Mouse (Mus musculus) CH12.LX (cell line): ENCODE measurements around the gene Hck.

Source experiments
- CHD2 ChIP-seq: IDR thresholded peaks from 2 replicates; pipeline ENCODE4 v1.6.1; 2011; ENCODE audit warnings: low read length, improper control_type of control experiment
- CTCF ChIP-seq, 2 experiments: IDR thresholded peaks in 1 of 2; conservative IDR thresholded peaks in 1 of 2; 2 replicates each; pipeline ENCODE4 v1.5.1; 2011 to 2012; ENCODE audit warnings: low read depth in 2 of 2, low read length in 2 of 2, improper control_type of control experiment in 1 of 2, inconsistent platforms in 1 of 2, mild to moderate bottlenecking in 1 of 2, moderate library complexity in 1 of 2
- E2F4 ChIP-seq: IDR thresholded peaks from 2 replicates; pipeline ENCODE4 v1.6.1; 2011; ENCODE audit warnings: low read depth, low read length, improper control_type of control experiment; ENCODE audit not compliant: insufficient replicate concordance
- EP300 ChIP-seq: IDR thresholded peaks from 2 replicates; pipeline ENCODE4 v1.6.1; 2011; ENCODE audit warnings: low read length, improper control_type of control experiment
- NELFE ChIP-seq: IDR thresholded peaks from 2 replicates; pipeline ENCODE4 v1.6.1; 2011; ENCODE audit warnings: low read depth, low read length, improper control_type of control experiment
- NRF1 ChIP-seq: IDR thresholded peaks from 2 replicates; pipeline ENCODE4 v1.6.1; 2014; ENCODE audit warnings: low read depth, mild to moderate bottlenecking, inconsistent platforms, low read length, improper control_type of control experiment, moderate library complexity
- POLR2A ChIP-seq: IDR thresholded peaks from 2 replicates; pipeline ENCODE4 v1.6.1; 2011; ENCODE audit warnings: low read depth, mild to moderate bottlenecking, improper control_type of control experiment, low read length

DNA sequence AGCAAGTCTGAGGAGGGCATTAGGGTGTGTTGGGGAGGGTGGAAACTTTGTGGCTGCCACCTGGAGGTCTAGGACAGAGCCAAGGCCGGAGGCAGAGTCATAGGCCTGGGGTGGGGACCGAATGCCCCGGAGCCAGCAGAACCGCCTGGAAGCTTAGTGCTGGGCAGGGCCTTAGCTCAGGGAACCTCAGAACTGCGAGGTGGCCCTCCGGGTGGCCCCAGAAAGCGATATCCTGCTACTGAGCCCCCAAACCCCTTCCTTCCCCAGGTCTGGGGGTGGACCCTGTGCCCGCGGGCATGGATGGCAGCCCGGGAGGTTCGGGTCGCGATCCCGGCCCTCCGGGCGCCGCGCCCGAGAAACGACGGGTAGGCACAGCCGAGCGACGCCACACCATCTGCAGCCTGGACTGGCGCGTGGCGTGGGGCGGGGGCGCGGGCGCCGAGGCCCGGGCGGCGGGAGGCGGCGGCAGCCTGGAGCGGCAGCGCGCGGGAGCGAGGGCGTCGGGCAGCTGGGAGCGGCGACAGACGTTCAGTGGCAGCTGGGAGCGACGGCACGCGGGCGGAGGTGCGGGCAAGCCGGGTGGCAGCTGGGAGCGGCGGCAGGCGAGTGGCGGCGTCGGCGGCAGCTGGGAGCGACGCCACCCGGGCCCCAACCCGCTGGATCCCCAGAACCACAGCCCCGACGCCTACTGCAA lies 36.6 kb upstream of the Hck start:
- TF ChIP-seq POLR2A (no peak), CTCF (conservative IDR thresholded peaks at IDR 0.05 in 1 of 2, IDR thresholded peaks at IDR 0.05 in 1 of 2; ENCODE audit: low read depth in 2 of 2, low read length in 2 of 2) (no peak), E2F4 (no peak), CHD2 (no peak), NELFE (no peak), EP300 (no peak), NRF1 (no peak)
